Mouse (Mus musculus) neural tube, embryonic 14.5 days (tissue): Measurements from ENCODE around the gene Rinl. TPM values are rescaled to one million over a fixed set of nuclear protein-coding genes. Genes with fewer than 3 reads are reported as not detected.

ENCODE experiments used
- ATAC-seq: fragments of 200-750 bp; cut with Nextera tagmentation; 2 replicates; pipeline ENCODE4 v1.8.0; 2017; ENCODE audit warnings: low read depth, mild to moderate bottlenecking, moderate TSS enrichment, moderate library complexity
- H3K27ac ChIP-seq: fragments of 300-500 bp; sonication (generic); 2 replicates; pipeline ENCODE4 v1.5.1; 2014; ENCODE audit warnings: low read depth, mild to moderate bottlenecking, control low read depth, low read length, moderate library complexity, mixed read lengths
- H3K27me3 ChIP-seq: fragments of 300-500 bp; sonication (generic); 2 replicates; pipeline ENCODE4 v1.6.1; 2014; ENCODE audit warnings: low read length; ENCODE audit not compliant: control insufficient read depth, insufficient read depth
- H3K36me3 ChIP-seq: fragments of 300-500 bp; sonication (generic); 2 replicates; pipeline ENCODE4 v1.6.1; 2014; ENCODE audit warnings: low read length, mixed read lengths; ENCODE audit not compliant: control insufficient read depth, insufficient read depth
- H3K4me1 ChIP-seq: fragments of 300-500 bp; sonication (generic); 2 replicates; pipeline ENCODE4 v1.6.1; 2014; ENCODE audit warnings: low read length; ENCODE audit not compliant: control insufficient read depth, insufficient read depth
- H3K4me2 ChIP-seq: fragments of 300-500 bp; sonication (generic); 2 replicates; pipeline ENCODE4 v1.6.1; 2014; ENCODE audit warnings: mild to moderate bottlenecking, low read depth, low read length, control low read depth
- H3K4me3 ChIP-seq: fragments of 300-500 bp; sonication (generic); 2 replicates; pipeline ENCODE4 v1.5.1; 2014; ENCODE audit warnings: low read depth, low read length, control low read depth, mixed read lengths
- H3K9ac ChIP-seq: fragments of 300-500 bp; sonication (generic); replicated peaks from 2 replicates; pipeline ENCODE4 v1.6.1; 2014; ENCODE audit warnings: low read depth, mild to moderate bottlenecking, control low read depth, low read length, mixed read lengths
- H3K9me3 ChIP-seq: fragments of 300-500 bp; sonication (generic); 2 replicates; pipeline ENCODE4 v1.6.1; 2016; ENCODE audit warnings: low read length; ENCODE audit not compliant: control insufficient read depth
- WGBS: fragments of 180-500 bp; shearing (Covaris S2); extraction: QIAGEN DNeasy Blood & Tissue Kit; methylation state at CpG from one replicate; pipeline ENCODE4 v1.1.7; 2014; 5-methylcytosine and 5-hydroxymethylcytosine counted together
- polyA plus RNA-seq: library from polyadenylated mRNA; unstranded; fragments of >200 nt; fragmentation: Nextera tagmentation; extraction: Ambion mirVana; gene quantifications from 2 replicates; pipeline ENCODE4 v1.2.1, GENCODE M21; 2014

Rinl gene
- polyA plus RNA-seq = 1.6 TPM in 2 replicates

GRCm38 (mm10) chr7:28788307-28789195 lies at the start of gene Rinl:
Rinl (plus strand) TSS chr7:28788969.
- H3K4me1 ChIP-seq = no peaks in the 10 kb centered on the region
- H3K9ac ChIP-seq = no peak within 1 kb of the TSS
- H3K27ac ChIP-seq = no peak within 1 kb of the TSS
- H3K4me2 ChIP-seq = no peak within 1 kb of the TSS
- peaks cover 4% of the 10 kb centered on the region; the same call in 1 of the 2 replicates for H3K36me3 ChIP-seq
- H3K27me3 ChIP-seq = no peaks in the 10 kb centered on the region
- no peak within 1 kb of the TSS for H3K4me3 ChIP-seq
- WGBS = 83% methylated on average over 5 of the region's 5 CpGs
- no peak for ATAC-seq
- H3K9me3 ChIP-seq = no peaks in the 10 kb centered on the region

GRCm38 (mm10) chr7:28739829-28740228 lies 48.9 kb upstream of the Rinl start:
- ATAC-seq = no peak
- no peak overlapping the region for H3K9ac ChIP-seq
- no peak overlapping the region for H3K27ac ChIP-seq
- H3K4me3 ChIP-seq = no peak overlapping the region
- no peaks in the 10 kb centered on the region for H3K36me3 ChIP-seq
- no peaks in the 10 kb centered on the region for H3K27me3 ChIP-seq
- H3K4me1 ChIP-seq = 0 out of 2 replicates have a peak, but pooled peaks cover 10% of the 10 kb centered on the region
- no peak overlapping the region for H3K4me2 ChIP-seq
- WGBS = 95% methylated on average over 21 of the region's 21 CpGs
- H3K9me3 ChIP-seq = no peaks in the 10 kb centered on the region

- Histone ChIP-seq H3K4me3 (peak overlapping the region; percentile 53), H3K9ac (peak overlapping the region; percentile 58), H3K4me2 (peak overlapping the region; percentile 63), H3K4me1 (0 out of 2 replicates have a peak, but pooled peaks cover 10% of the 10 kb centered on the region), H3K36me3 (no peaks in the 10 kb centered on the region), H3K27ac (no peak overlapping the region), H3K27me3 (no peaks in the 10 kb centered on the region), H3K9me3 (no peaks in the 10 kb centered on the region)
- 47% methylated on average over 9 of the region's 9 CpGs for WGBS
- ATAC-seq = no peak
These were observed 47.8 kb upstream of the Rinl start for GRCm38 (mm10) chr7:28740949-28741348.

GRCm38 (mm10) chr7:28741368-28741708 lies 47.4 kb upstream of the Rinl start:
- Histone ChIP-seq H3K27me3 (no peaks in the 10 kb centered on the region), H3K9me3 (no peaks in the 10 kb centered on the region), H3K36me3 (no peaks in the 10 kb centered on the region), H3K9ac (peak overlapping the region; percentile 58), H3K27ac (0 out of 2 replicates have a peak overlapping the region, but pooled peaks have one; percentile 52), H3K4me3 (peak overlapping the region; percentile 53), H3K4me1 (0 out of 2 replicates have a peak, but pooled peaks cover 10% of the 10 kb centered on the region), H3K4me2 (peak overlapping the region; percentile 63)
- peak; percentile 26 for ATAC-seq
- 1% methylated on average over 13 of the region's 13 CpGs for WGBS

GRCm38 (mm10) chr7:28741709-28742438 lies 46.9 kb upstream of the Rinl start, which contains the start of the genes Mrps12 and Sars2:
Mrps12 (minus strand) TSS chr7:28741820.
Sars2 (plus strand) TSS chr7:28741992.
- H3K27ac ChIP-seq = peak within 1 kb of the TSS; percentile 66
- H3K27me3 ChIP-seq = no peaks in the 10 kb centered on the region
- under 1% methylated on average over 39 of the region's 39 CpGs for WGBS
- 0 out of 2 replicates have a peak, but pooled peaks cover 10% of the 10 kb centered on the region for H3K4me1 ChIP-seq
- H3K36me3 ChIP-seq = 0 out of 2 replicates have a peak, but pooled peaks cover 2% of the 10 kb centered on the region
- H3K4me2 ChIP-seq = peak within 1 kb of the TSS; percentile 63
- no peaks in the 10 kb centered on the region for H3K9me3 ChIP-seq
- peak within 1 kb of the TSS; percentile 53 for H3K4me3 ChIP-seq
- peak within 1 kb of the TSS; percentile 58 for H3K9ac ChIP-seq
- peak; percentile 98 for ATAC-seq

- no peak overlapping the region for H3K9ac ChIP-seq
- H3K4me3 ChIP-seq = no peak overlapping the region
- no peak overlapping the region for H3K27ac ChIP-seq
- H3K36me3 ChIP-seq = peaks cover 12% of the 10 kb centered on the region; the same call in 1 of the 2 replicates
- no peaks in the 10 kb centered on the region for H3K9me3 ChIP-seq
- no peaks in the 10 kb centered on the region for H3K27me3 ChIP-seq
- H3K4me2 ChIP-seq = no peak overlapping the region
- ATAC-seq = no peak
- WGBS = 93% methylated on average over 7 of the region's 7 CpGs
- H3K4me1 ChIP-seq = no peaks in the 10 kb centered on the region
These were observed 38.8 kb upstream of the Rinl start for GRCm38 (mm10) chr7:28749935-28750334.

GRCm38 (mm10) chr7:28756079-28756478 lies 32.7 kb upstream of the Rinl start, which contains the start of gene Ccer2:
Ccer2 (plus strand) TSS chr7:28756174.
- 0 out of 2 replicates have a peak, but pooled peaks have one; percentile 10 for ATAC-seq
- peaks cover 20% of the 10 kb centered on the region for H3K36me3 ChIP-seq

GRCm38 (mm10) chr7:28758623-28759022 lies 30.1 kb upstream of the Rinl start:
- H3K36me3 ChIP-seq = peaks cover 21% of the 10 kb centered on the region
- no peak overlapping the region for H3K9ac ChIP-seq
- no peak for ATAC-seq
- H3K4me3 ChIP-seq = no peak overlapping the region
- 0 out of 2 replicates have a peak, but pooled peaks cover 3% of the 10 kb centered on the region for H3K4me1 ChIP-seq
- H3K27me3 ChIP-seq = peaks cover 2% of the 10 kb centered on the region; the same call in 1 of the 2 replicates
- 82% methylated on average over 13 of the region's 13 CpGs for WGBS
- H3K4me2 ChIP-seq = no peak overlapping the region
- H3K9me3 ChIP-seq = no peaks in the 10 kb centered on the region
- H3K27ac ChIP-seq = no peak overlapping the region

More at GRCm38 (mm10) chr7:28756079-28756478, 32.7 kb upstream of the Rinl start, which contains the start of gene Ccer2:
- WGBS = 2% methylated on average over 16 of the region's 17 CpGs
- Histone ChIP-seq H3K9me3 (no peaks in the 10 kb centered on the region), H3K9ac (0 out of 2 replicates have a peak within 1 kb of the TSS, but pooled peaks have one; percentile 21), H3K4me1 (0 out of 2 replicates have a peak, but pooled peaks cover 3% of the 10 kb centered on the region), H3K27me3 (peaks cover 2% of the 10 kb centered on the region; the same call in 1 of the 2 replicates), H3K4me3 (no peak within 1 kb of the TSS), H3K4me2 (peak within 1 kb of the TSS; percentile 33), H3K27ac (no peak within 1 kb of the TSS)
